Mouse (Mus musculus): ENCODE measurements around the gene Glyat.
A peak's percentile ranks its signal among the peaks of the same experiment; 100 is the strongest.
"Not testable (repeated sequence)": the region's sequence is repeated elsewhere in the genome, so short reads cannot be mapped to it uniquely, and the experiment has no call there.

Glyat gene

DNA sequence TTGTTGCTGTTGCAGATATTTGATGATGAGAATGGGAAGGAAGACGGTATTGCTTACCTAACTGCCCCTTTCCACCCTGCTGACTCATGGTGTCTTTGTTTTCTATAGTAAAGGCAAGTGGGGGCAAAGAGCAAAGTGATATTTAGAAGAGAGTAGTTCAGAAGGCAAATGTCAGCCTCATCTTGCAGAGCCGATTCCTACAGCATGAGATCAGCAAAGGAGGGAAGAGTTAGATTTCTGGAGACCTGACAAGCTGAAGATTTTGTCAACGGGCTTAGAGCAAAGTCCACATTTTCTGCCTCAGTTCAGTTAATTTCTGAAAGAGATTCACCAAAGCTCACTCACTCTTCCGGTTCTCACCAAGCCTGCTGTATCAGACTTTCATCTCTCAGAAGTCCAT is at the start of gene Glyat:
Gene Glyat, plus strand, starts transcription at position 133 of the 400 bp plus-strand sequence.
- no peak for DNase-seq

DNA sequence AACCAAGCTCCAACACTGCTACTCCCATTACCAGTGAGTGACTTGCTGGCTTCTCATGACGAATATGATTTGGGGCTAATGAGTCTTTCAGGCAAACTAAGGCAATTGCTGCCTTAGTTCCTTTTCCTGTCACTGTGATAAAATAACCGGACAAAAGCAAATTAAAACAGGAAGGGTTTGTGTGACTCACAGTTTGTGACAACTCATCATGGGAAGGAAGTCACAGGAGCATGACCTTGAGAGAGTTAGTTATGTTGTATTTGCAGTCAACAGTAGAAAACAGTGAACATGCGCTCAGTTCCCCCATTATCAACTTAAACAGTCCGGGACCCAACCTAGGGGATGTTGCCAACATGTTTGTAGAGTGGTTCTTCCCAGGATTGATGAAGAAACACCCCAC is 47.8 kb upstream of the Glyat start:
- DNase-seq: no peak

DNA sequence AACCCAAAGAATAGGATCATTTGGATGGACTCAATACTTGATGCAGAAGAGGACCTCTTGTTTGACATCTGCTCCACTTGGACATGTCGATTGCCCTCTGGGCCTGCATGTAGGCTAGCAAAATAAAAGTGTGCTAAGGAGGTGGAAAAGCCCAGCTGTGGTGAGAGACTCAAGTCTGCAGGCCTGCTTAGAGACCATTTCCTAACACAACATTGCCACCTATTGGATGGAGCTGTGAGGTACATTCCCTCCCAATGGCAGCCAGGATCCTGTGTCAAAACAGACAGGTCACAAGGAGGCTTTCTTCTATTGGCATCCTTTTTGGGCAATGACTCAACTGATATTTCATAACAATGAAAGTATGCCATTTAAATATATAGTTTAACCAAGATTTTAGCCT is 41.2 kb upstream of the Glyat start:
- DNase-seq: peak; percentile 40

DNA sequence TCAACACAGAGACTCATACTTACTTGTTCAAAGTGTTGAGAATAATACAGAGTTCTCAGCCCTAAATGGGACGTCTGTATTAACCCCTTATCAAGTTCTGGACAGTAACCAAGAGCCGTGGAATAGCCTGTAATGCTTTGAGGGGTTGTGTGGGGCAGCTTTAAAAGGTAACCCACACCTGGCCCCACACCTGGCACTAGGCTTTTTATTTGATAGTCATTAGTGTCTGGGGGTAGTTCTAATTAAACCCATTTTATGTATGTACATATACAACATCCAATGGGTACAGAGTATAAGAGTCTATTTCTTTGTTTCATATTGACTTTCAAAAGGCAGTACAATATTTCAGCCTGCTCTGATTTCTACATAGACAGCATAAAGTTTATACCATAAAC is 38.0 kb upstream of the Glyat start:
- no peak for DNase-seq

DNA sequence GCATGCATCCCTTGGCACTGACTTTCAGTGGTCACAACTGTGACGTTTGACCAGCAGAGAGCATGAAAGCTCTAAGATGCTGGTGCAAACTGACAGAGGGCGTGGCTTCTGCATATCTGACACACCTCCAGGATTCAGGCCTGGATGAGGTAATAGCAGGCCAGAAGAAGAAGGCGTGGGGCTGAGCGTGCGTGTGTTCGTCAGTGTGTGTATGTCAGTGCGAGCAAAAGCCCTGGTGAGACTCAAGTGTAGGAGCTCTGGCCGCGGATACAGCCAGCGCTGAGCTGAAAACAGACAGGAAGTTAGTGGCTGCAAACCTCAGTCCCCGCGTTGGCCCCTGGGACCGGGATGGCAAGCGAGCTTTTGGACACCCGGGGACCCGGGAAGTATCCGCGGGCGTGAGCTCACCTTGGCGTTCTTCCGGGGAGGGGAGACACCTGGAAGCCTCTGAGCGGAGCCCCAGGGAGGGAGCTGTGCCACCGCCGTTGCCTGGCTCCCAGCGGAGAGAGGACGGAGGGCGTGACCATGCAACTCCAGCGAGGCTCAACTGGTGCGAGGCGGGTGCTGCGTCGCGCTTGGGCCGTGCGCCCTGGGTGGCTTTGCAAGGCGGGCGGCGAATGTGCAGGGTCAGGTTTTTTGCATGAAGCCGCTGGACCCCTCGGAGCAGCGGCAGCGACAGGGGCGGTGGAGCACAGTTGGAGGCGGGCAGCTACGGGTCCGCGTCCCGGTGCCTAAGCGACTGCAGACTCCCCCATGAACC is 37.4 kb upstream of the Glyat start:
- DNase-seq: peak; percentile 61

DNA sequence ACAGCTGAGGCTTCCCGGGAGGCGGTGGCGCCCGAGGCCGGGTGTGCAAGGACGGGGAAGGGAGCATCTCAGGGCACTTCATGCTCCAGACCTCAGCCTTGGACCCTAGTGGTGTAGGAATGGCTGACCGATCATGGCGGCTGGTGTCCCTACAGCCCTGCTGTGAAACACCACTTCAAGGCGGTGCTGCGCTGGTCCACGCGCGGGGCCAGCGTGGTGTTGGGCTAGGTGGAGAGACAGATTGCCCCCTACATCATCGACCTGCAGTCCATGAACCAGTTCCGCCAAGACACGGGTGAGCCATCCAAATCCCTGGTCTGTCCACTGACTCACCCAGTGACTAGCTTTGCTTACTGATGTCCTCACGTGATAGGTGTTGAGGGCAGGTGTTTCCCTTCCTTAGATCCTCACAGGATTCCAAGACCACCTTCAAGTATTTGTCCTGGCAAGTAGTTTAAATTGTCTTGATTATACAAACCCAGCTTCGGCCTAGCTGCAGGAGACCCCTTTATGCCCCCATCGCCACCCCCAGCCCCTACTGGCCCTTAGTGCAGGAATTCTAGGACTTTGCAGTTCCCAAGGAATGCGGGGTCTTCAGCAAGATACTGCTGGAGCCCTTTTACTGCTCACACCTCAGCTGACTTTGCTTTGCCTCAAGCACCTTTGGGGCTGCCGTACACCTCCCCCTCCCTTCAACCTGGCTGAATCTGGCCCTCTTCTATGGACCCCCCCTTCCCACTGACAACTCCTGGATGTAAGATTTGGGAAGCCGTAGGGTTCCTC is 36.6 kb upstream of the Glyat start:
- no peak for DNase-seq

DNA sequence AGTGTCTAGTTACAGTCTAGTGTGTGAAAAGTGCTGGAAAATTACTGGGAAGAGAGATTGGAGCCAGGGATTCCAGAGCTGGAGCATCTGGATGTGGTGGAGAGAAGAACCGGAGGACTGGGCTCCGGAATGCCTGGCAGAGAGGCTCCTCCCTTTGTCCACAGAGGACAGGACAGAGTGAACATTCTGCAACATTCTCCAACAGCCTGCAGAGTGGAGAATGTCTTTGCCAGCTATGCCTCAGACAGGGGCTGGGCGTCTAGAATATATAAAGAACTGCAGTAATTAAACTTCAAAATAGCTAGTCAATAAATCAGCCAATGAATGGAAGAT is 36.1 kb upstream of the Glyat start:
- no peak for DNase-seq

DNA sequence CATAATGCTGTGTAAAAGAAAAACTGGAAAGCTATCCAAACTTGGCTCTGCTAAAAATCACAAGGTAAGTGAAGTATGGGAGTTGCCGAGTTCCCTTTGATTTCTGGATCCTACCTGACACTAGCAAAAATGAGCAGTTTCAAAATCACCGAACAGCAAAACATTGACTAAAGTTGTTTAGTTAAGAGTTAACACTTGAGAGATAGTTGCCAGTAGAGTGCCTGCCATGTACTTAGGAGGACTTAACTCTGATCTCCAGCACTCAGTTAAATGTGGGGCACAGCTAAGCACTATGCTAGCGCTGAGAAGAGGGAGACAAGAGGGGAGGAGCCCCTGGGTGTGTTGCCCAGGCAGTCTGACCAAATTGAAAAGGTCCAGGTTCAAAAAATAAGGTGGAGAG is 34.4 kb upstream of the Glyat start:
- DNase-seq: no peak

DNA sequence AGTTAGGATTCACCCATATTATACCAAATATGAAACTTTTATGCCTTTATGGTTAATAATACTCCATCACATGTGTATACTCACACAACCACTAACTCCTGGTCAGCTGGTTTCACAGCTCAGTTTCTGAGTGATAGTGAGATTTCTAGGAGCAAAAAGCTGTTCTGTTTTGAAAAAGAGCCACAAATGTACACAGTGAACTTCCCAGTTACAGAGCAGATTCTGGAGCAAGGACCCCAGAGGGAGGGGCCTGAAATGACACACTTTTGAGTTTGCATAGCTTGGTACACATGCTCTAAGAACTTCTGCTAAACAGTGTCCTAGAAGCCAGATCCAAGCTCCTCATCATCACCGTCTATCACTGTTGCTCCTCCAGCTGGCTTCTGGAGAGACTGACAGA is 33.4 kb upstream of the Glyat start, which contains the start of gene Gm4952:
Gene Gm4952, plus strand, starts transcription at position 301 of the 400 bp plus-strand sequence.
- no peak for DNase-seq

DNA sequence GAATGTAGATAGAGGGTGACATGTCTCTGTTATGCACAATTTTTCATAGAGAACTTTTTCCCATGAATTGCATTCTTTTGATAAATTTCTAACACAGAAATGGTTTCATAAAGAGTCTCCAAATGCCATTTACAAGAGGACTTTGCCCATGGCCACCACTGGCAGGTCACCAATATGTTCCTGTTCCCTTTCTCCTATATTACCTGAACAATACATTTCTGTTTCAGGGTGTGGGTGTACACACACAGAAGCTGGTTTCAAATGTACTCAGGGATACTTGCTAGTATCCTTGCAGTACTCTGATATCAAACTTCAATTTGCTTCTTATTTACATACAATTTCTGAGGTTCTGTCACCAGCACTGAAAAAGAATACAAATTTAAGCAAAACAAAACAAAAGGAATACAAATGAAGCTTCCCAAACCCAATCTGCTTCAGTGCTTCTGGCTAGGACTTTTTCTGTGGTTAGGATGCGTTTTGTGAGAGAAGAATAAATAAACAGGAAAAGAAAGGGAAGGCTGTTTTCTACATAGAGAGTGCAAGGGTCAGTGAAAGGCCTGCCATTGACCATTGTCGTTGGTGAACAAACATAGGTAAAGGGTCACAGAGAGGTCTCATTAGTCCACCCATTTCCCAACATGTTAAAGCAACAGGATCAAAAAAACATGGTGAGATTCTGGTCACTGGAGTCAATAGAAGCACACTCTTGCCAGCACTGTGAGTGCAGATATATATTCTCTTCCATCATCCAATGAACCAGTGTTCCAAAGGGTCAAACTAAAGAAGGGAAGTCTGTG is 32.2 kb upstream of the Glyat start:
- DNase-seq: no peak

DNA sequence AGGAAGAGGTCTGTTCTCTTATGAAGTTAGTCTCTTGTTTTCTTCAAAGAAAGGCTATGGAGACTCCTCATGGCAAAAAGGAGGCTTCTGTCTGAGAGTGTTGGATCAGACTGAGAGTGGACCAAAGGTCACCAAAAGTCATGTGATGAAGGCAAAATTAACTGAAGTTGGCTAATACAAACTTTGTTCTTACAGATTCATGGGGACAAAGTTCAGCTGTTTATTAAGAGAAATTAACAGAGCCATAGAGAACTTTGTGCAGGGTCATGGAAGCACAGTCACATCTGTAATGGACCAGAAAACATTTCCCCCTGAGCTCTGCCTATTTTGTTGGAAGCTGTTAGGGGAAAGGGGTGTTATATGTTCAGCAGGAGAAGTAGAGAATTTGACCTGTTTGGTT is 24.8 kb upstream of the Glyat start:
- DNase-seq: no peak

DNA sequence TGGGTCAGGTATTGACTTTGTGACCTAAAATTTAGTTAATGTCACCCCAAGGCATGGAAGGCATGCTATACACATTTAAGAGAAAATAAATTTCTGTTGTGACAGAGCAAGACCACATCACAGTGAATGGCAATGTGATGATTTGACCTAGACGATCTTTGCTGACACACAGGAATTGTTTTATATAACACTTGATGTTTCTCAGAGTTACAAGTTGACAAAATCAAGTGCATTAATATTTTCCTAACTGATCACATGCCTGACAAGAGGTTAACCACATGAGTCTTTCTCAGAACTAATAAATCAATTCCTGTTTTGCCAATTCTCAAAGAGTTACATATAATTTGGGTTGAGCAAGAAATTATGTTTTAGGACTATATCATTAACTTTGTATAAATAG is 19.5 kb upstream of the Glyat start:
- no peak for DNase-seq

DNA sequence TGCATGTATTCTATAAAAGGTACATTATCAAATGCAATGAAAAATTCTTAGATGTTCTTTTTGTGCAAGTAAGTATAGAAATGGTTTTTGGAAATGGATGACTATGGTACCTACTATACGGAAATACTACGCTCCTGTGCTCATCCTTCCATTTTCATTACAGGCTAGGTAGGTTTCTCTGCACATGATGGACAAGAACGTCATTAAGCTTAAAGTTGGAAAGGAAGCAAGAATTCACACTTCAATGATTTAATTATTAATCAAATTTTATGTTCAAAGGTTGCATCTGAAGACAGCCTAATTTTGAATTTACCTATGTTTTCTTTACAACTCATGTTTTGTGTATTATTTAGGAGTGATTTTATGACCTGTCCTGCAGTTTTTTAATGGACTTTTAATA is 1.2 kb downstream of the Glyat start:
- no peak for DNase-seq

DNA sequence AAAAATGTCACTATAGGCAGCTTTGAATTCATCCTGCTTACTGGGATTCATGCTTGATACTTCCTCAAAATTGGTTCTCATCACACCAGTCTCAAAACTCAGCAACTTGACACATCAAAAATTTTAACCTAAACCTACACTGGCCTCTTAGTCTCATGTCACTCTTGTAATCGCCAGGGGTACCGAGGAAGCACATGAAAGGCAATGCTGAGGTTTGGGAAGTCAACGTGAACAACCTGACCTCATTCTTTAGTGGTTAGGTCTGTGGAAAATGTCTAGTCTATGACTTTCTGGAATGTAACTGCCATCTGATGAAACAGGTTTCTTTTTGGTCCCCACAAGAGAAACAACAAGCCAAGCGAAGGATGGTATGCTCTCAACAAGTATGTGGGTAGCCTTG is 1.9 kb downstream of the Glyat start:
- no peak for DNase-seq

DNA sequence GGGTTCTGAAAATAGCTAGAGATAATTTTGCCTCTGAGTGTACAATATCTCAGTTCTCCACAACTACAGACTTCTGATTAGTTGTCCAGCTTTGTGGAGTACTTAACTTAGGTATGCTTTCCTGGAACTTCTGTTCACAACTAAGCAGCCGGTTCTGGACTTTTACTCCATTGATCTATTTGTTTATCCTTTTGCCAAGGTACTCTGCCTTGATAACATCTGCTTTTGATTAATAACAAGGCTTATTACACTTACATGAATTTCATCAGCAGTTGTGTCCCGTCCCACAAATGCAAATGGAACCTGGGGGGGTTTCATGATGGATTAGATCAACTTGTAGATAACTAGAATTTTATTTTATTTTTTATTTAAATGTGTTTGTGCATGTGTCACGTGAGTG is 3.8 kb downstream of the Glyat start:
- DNase-seq: no peak

DNA sequence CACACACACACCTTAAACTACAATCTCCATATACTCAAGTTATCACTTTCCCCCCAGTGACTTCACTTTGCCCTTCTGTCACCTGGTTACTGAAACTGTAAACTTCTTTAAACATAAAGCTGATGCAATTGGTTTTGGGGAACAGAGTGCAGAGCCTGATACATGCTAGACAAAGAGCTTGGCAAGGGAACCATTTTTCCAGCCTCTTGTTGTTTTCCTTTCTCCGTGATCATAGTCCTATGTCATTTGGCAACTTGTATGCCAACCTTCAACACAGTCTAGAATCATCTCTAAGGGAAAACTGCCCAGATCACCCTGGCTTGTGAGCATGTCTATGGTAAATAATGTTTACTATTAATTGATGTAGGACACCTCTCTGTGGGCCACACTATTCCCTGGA is 4.9 kb downstream of the Glyat start:
- DNase-seq: no peak

DNA sequence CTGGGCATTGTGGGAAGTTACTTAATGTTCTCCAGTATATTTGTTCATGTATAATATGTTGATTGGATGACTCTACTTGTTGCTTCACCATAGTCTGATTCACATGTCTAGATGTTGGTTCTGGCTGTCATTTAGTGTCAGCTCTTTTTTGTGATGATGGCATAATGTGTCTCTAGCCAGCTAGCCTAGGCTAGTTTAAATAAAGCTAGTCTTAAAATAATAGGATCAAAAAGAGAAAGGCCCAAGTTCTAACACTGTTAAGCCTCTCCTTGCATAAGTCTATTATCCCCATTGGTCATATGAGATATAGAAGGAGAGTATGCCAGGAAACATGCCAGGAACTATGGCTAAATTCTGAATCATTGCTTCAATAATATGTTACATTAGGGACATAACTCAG is 16.4 kb downstream of the Glyat start:
- DNase-seq: no peak

DNA sequence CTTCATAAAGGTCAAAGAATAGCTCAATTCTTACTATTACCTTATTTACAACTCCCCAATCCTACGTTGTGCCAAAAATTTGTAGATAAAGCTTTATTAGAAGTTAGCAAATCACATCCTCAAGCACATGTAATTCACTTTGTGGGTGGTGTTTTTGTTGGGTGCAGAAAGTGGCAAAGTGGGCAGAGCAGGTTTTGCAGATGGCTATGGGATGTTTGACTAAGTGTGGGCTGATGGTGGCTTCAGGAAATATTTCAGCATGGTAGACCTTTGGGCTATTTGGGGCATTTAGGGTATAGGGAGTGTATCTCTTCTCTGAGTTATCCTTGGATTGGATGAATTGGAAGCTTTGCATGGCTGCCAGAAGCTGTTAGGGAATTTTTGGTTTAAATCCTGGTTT is 33.0 kb downstream of the Glyat start:
- no peak for DNase-seq

DNA sequence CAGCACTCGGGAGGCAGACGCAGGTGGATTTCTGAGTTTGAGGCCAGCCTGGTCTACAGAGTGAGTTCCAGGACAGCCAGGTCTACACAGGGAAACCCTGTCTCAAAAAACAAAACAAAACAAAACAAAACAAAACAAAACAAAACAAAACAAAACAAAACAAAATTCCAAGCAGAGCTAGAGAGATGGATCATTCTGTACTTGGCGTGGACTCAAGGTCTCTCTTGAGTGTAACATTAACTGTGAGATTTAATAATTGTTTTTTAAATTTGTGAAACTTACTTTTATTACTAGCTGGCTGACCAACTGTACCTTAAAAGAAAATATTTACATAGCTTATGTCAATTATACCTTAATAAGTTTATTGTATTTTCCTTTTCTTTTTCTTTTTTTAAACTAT is 35.5 kb downstream of the Glyat start:
- not testable (repeated sequence) for DNase-seq

DNA sequence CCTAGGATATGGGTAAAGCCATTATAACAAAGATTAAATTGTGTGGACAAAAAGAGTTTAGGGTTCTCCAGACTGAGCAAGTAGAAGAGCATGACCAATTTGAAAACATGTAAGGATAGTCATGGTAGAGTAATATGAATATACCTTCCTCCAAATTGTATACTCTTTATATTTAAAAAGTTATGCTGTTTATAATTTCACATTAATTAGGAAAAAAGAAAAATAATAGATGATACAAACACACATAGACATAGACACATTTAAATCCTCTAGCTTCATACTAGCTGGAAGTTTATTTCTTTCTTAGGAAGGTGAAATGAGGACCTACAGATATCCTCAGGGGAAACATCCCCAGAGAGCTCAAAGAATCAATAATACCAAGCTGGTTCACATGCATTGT is 37.0 kb downstream of the Glyat start, which contains the start of gene Olfr1442:
Gene Olfr1442, plus strand, starts transcription at position 301 of the 400 bp plus-strand sequence.
- no peak for DNase-seq

DNA sequence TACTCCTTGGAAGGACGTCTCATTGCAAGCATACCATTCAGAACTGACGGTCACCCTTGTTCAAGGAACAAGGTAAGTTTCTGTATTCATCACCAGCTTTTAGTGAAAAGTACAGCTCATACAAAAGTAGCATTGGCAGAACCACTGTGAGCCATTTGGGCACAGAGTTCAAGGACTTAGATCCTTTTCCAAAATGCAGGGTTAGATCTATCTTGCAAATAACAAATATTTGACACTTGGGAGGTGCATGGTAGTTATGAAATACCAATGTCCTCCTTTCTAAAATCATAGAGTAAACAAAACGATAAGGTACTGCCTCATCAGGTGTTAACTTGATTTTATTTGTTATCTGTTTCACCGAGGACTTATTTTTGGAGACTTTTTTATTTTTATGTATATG is 37.9 kb downstream of the Glyat start:
- DNase-seq: no peak

DNA sequence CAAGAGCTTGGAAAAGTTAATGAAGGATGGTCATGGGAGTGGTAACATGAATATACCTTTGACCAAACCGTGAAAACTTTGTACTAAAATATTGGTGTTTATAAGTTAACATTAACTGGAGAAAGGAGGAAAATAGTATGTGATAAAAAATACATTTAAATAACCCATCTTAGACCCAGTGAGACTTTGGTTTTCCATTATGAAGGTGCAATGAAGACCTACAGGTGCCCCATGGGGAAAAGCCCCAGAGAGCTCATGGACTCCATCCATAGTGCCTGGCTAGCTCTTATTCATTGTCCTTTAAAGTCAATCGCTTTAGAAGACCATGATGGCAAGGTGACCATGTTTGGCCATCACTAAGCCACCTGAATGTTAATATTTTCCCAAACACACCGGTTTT is 44.7 kb downstream of the Glyat start, which contains the start of gene Olfr1443:
Gene Olfr1443, plus strand, starts transcription at position 301 of the 400 bp plus-strand sequence.
- no peak for DNase-seq

DNA sequence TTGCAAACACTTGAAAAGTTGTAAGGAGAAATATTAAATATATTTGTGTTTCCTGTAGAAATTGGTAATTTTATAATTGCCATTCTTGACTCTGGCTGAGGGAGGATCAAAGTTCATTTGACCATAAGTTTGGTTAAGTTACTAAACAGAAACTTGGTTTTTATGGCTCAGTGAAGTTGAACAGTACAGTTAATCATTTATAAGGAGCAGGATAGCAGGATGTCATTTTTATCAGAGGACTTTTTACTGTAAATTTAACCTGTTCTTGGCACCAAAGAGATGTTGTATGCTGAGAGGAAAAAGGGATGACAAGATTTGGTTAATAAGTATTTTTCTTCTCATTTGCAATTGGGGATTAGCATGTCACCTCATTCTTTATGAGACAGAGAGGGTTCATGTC is 51.5 kb downstream of the Glyat start:
- DNase-seq: no peak

DNA sequence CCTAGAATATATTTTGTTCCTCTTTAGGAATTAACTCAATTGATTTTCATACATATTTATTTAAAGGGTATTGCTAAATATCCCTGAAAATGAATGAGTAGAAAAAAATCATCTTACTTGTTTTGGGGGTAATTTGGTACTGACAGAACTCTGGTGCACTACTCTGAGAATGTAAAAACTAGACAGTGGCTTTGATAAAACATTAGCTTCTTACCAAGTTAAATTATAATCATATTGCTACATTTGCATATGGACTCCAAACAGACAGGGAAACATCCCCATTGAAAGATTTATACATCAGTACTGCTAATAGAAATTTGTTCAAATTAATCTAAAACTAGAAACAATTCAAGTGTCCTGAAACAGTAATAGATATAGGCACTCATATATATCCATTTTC is 52.1 kb downstream of the Glyat start:
- DNase-seq: no peak
